Mouse (Mus musculus): ENCODE measurements at regions not wholly inside any gene's neighbourhood (a gene's known extent, or its start where the extent isn't known, plus 50 kb on each side); places are given as distances from the start of the nearest gene placed in this dataset.

- Histone ChIP-seq H3K9me3 (ENCODE audit: control insufficient read depth, low read length) (no peaks in the 10 kb centered on the region), H3K4me3 (replicated peaks) (no peak overlapping the region), H3K4me1 (ENCODE audit: control insufficient read depth) (no peaks in the 10 kb centered on the region), H3K36me3 (ENCODE audit: control insufficient read depth) (no peaks in the 10 kb centered on the region), H3K27me3 (ENCODE audit: control insufficient read depth) (no peaks in the 10 kb centered on the region; the same call in 1 of the 2 replicates)
- TF ChIP-seq TAL1 (IDR thresholded peaks at IDR 0.05; ENCODE audit: low read length) (no peak), GATA1 (IDR thresholded peaks at IDR 0.05; ENCODE audit: low read length) (no peak)
Measured at GRCm38 (mm10) chr12:12680371-12680921, 261.3 kb downstream of the Mycn start.

DNA sequence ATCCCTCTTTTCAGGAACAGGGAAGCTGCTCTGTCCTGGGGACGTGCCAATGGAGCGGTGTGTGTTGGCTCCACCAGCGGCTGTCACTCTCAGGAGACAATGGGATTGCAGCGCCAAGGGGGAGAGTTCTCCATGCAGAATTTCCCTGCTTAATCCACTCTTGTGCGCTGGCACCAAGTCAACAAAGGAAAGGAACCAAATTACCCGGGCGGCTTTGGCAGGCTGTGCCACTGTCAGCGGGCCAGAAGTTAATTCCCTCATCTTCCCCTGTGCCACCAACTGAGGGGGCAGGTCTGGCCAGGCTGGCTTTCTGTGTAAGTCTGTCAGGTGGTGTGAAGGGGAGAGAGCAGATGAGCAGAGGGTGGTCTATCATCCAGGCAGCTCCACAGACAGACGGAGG, 265.0 kb downstream of the Mycn start:
- Histone ChIP-seq H3K27me3 (ENCODE audit: control insufficient read depth) (no peaks in the 10 kb centered on the region), H3K4me1 (ENCODE audit: control insufficient read depth) (no peaks in the 10 kb centered on the region), H3K4me3 (replicated peaks) (no peak overlapping the region), H3K36me3 (ENCODE audit: control insufficient read depth) (no peaks in the 10 kb centered on the region), H3K9me3 (ENCODE audit: control insufficient read depth, low read length) (no peaks in the 10 kb centered on the region)
- TF ChIP-seq TAL1 (IDR thresholded peaks at IDR 0.05; ENCODE audit: low read length) (no peak), GATA1 (IDR thresholded peaks at IDR 0.05; ENCODE audit: low read length) (no peak)

GRCm38 (mm10) chr12:12669931-12670330, 271.8 kb downstream of the Mycn start:
- Histone ChIP-seq H3K4me1 (ENCODE audit: control insufficient read depth) (no peaks in the 10 kb centered on the region), H3K4me3 (replicated peaks) (no peak overlapping the region), H3K9me3 (ENCODE audit: control insufficient read depth, low read length) (no peaks in the 10 kb centered on the region), H3K27me3 (ENCODE audit: control insufficient read depth) (no peaks in the 10 kb centered on the region), H3K36me3 (ENCODE audit: control insufficient read depth) (no peaks in the 10 kb centered on the region)
- TF ChIP-seq GATA1 (IDR thresholded peaks at IDR 0.05; ENCODE audit: low read length) (no peak), TAL1 (IDR thresholded peaks at IDR 0.05; ENCODE audit: low read length) (no peak)

DNA sequence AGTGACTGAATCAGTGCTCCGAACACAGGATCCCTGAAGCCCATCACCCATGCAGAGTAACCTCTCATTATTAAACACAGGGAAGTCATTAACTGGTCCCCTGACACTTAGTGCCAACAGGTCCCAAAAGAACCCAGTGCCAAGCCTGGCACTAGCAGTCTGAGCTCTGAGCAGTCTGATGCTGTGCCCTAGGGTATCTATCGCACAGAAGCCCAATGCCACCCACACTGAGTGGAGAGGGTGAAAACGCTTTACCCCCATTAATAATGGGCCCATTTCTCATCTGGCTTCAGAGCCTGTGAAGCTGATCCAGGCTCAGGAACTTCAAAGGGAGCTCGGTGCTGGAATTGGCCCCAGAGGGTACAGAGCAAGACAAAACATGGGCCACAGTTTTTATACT, 272.8 kb downstream of the Mycn start:
- no peaks in the 10 kb centered on the region for H3K27me3 ChIP-seq (ENCODE audit: control insufficient read depth)
- no peaks in the 10 kb centered on the region for H3K9me3 ChIP-seq (ENCODE audit: control insufficient read depth, low read length)
- TF ChIP-seq GATA1 (IDR thresholded peaks at IDR 0.05; ENCODE audit: low read length) (no peak), TAL1 (IDR thresholded peaks at IDR 0.05; ENCODE audit: low read length) (no peak)
- no peaks in the 10 kb centered on the region for H3K4me1 ChIP-seq (ENCODE audit: control insufficient read depth)
- H3K4me3 ChIP-seq (replicated peaks): no peak overlapping the region
- no peaks in the 10 kb centered on the region for H3K36me3 ChIP-seq (ENCODE audit: control insufficient read depth)

GRCm38 (mm10) chr12:12655611-12656010, 286.1 kb downstream of the Mycn start:
- H3K9me3 ChIP-seq (ENCODE audit: control insufficient read depth, low read length): peaks cover 6% of the 10 kb centered on the region
- no peaks in the 10 kb centered on the region for H3K4me1 ChIP-seq (ENCODE audit: control insufficient read depth)
- no peaks in the 10 kb centered on the region for H3K27me3 ChIP-seq (ENCODE audit: control insufficient read depth)
- no peaks in the 10 kb centered on the region for H3K36me3 ChIP-seq (ENCODE audit: control insufficient read depth)
- TF ChIP-seq TAL1 (IDR thresholded peaks at IDR 0.05; ENCODE audit: low read length) (no peak), GATA1 (IDR thresholded peaks at IDR 0.05; ENCODE audit: low read length) (no peak)
- H3K4me3 ChIP-seq (replicated peaks): no peak overlapping the region

- H3K27me3 ChIP-seq (ENCODE audit: control insufficient read depth): no peaks in the 10 kb centered on the region
- H3K4me3 ChIP-seq (replicated peaks): no peak overlapping the region
- H3K36me3 ChIP-seq (ENCODE audit: control insufficient read depth): no peaks in the 10 kb centered on the region
- H3K9me3 ChIP-seq (ENCODE audit: control insufficient read depth, low read length): peaks cover 6% of the 10 kb centered on the region
- H3K4me1 ChIP-seq (ENCODE audit: control insufficient read depth): no peaks in the 10 kb centered on the region
- no peak for TF ChIP-seq TAL1 (IDR thresholded peaks at IDR 0.05; ENCODE audit: low read length)
- TF ChIP-seq GATA1 (IDR thresholded peaks at IDR 0.05; ENCODE audit: low read length): no peak
Measured at GRCm38 (mm10) chr12:12655184-12655583, 286.5 kb downstream of the Mycn start.

- Histone ChIP-seq H3K36me3 (ENCODE audit: control insufficient read depth) (no peaks in the 10 kb centered on the region), H3K4me1 (ENCODE audit: control insufficient read depth) (no peaks in the 10 kb centered on the region), H3K9me3 (ENCODE audit: control insufficient read depth, low read length) (no peaks in the 10 kb centered on the region), H3K27me3 (ENCODE audit: control insufficient read depth) (no peaks in the 10 kb centered on the region), H3K4me3 (replicated peaks) (no peak overlapping the region)
- TF ChIP-seq GATA1 (IDR thresholded peaks at IDR 0.05; ENCODE audit: low read length) (no peak), TAL1 (IDR thresholded peaks at IDR 0.05; ENCODE audit: low read length) (no peak)
Measured at GRCm38 (mm10) chr12:12652361-12652760, 289.4 kb downstream of the Mycn start.

GRCm38 (mm10) chr12:12650309-12650708, 291.4 kb downstream of the Mycn start:
- TF ChIP-seq TAL1 (IDR thresholded peaks at IDR 0.05; ENCODE audit: low read length) (no peak), GATA1 (IDR thresholded peaks at IDR 0.05; ENCODE audit: low read length) (no peak)
- Histone ChIP-seq H3K4me1 (ENCODE audit: control insufficient read depth) (no peaks in the 10 kb centered on the region), H3K9me3 (ENCODE audit: control insufficient read depth, low read length) (no peaks in the 10 kb centered on the region), H3K36me3 (ENCODE audit: control insufficient read depth) (no peaks in the 10 kb centered on the region), H3K27me3 (ENCODE audit: control insufficient read depth) (no peaks in the 10 kb centered on the region), H3K4me3 (replicated peaks) (no peak overlapping the region)

DNA sequence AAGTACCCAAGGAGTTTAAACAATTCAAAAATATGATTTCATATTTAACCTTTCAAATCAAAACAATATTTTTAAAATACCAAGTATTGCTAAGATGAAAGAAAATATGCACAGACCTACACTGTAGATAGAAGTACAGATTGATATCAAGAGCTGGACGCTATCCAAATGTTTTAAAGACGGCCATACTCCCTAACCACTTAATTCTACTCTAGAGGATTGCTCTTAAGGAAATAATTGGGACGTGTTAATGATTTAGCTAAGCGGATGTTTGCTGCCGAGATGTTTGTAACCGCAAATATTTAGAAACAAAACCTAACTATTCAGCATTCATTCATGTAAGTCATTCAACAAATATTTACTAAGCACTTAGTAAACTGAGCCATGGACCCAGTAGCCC, 294.2 kb downstream of the Mycn start:
- TF ChIP-seq TAL1 (IDR thresholded peaks at IDR 0.05; ENCODE audit: low read length) (no peak), GATA1 (IDR thresholded peaks at IDR 0.05; ENCODE audit: low read length) (no peak)
- Histone ChIP-seq H3K27me3 (ENCODE audit: control insufficient read depth) (no peaks in the 10 kb centered on the region), H3K4me3 (replicated peaks) (no peak overlapping the region), H3K36me3 (ENCODE audit: control insufficient read depth) (no peaks in the 10 kb centered on the region), H3K4me1 (ENCODE audit: control insufficient read depth) (no peaks in the 10 kb centered on the region), H3K9me3 (ENCODE audit: control insufficient read depth, low read length) (no peaks in the 10 kb centered on the region)

- Histone ChIP-seq H3K4me3 (replicated peaks) (no peak overlapping the region), H3K9me3 (ENCODE audit: control insufficient read depth, low read length) (no peaks in the 10 kb centered on the region), H3K4me1 (ENCODE audit: control insufficient read depth) (no peaks in the 10 kb centered on the region), H3K36me3 (ENCODE audit: control insufficient read depth) (no peaks in the 10 kb centered on the region), H3K27me3 (ENCODE audit: control insufficient read depth) (no peaks in the 10 kb centered on the region)
- TF ChIP-seq GATA1 (IDR thresholded peaks at IDR 0.05; ENCODE audit: low read length) (no peak), TAL1 (IDR thresholded peaks at IDR 0.05; ENCODE audit: low read length) (no peak)
Measured at GRCm38 (mm10) chr12:12645183-12645582, 296.5 kb downstream of the Mycn start.
